Mouse (Mus musculus) hindbrain, embryonic 16.5 days (tissue): ENCODE data around the gene Arhgef5. TPM values are rescaled to one million over a fixed set of nuclear protein-coding genes. Genes with fewer than 3 reads are reported as not detected.
A peak's percentile ranks its signal among the peaks of the same experiment; 100 is the strongest.

Experiments
- ATAC-seq: fragments of 200-750 bp; cut with Nextera tagmentation; 2 replicates; pipeline ENCODE4 v1.8.0; 2017; ENCODE audit warnings: moderate TSS enrichment, moderate library complexity
- H3K27ac ChIP-seq: fragments of 300-500 bp; sonication (generic); 2 replicates; pipeline ENCODE4 v1.5.1; 2014; ENCODE audit warnings: low read depth, mild to moderate bottlenecking, control low read depth, low read length, moderate library complexity
- H3K27me3 ChIP-seq: fragments of 300-500 bp; sonication (generic); replicated peaks from 2 replicates; pipeline ENCODE4 v1.6.1; 2014; ENCODE audit warnings: low read length; ENCODE audit not compliant: control insufficient read depth, insufficient read depth
- H3K36me3 ChIP-seq: fragments of 300-500 bp; sonication (generic); 2 replicates; pipeline ENCODE4 v1.6.1; 2014; ENCODE audit warnings: mild to moderate bottlenecking, low read length, moderate library complexity, mixed read lengths; ENCODE audit not compliant: control insufficient read depth, insufficient read depth
- H3K4me1 ChIP-seq: fragments of 300-500 bp; sonication (generic); 2 replicates; pipeline ENCODE4 v1.6.1; 2014; ENCODE audit warnings: low read depth, low read length; ENCODE audit not compliant: control insufficient read depth, insufficient read depth
- H3K4me2 ChIP-seq: fragments of 300-500 bp; sonication (generic); 2 replicates; pipeline ENCODE4 v1.6.1; 2014; ENCODE audit warnings: mild to moderate bottlenecking, low read length, control low read depth, moderate library complexity
- H3K4me3 ChIP-seq: fragments of 300-500 bp; sonication (generic); 2 replicates; pipeline ENCODE4 v1.5.1; 2014; ENCODE audit warnings: mild to moderate bottlenecking, low read length, control low read depth, moderate library complexity
- H3K9ac ChIP-seq: fragments of 300-500 bp; sonication (generic); 2 replicates; pipeline ENCODE4 v1.6.1; 2014; ENCODE audit warnings: low read depth, mild to moderate bottlenecking, control low read depth, low read length, moderate library complexity
- H3K9me3 ChIP-seq: fragments of 300-500 bp; sonication (generic); 2 replicates; pipeline ENCODE4 v1.6.1; 2014; ENCODE audit warnings: mild to moderate bottlenecking, low read length, moderate library complexity; ENCODE audit not compliant: control insufficient read depth
- WGBS: fragments of 180-500 bp; shearing (Covaris S2); extraction: QIAGEN DNeasy Blood & Tissue Kit; methylation state at CpG from one replicate; pipeline ENCODE4 v1.1.7; 2014; 5-methylcytosine and 5-hydroxymethylcytosine counted together
- polyA plus RNA-seq: library from polyadenylated mRNA; unstranded; fragments of >200 nt; fragmentation: Nextera tagmentation; extraction: Ambion mirVana; gene quantifications from 2 replicates; pipeline ENCODE4 v1.2.1, GENCODE M21; 2015

The Arhgef5 gene
- polyA plus RNA-seq, 1 experiment from 2014 or later: 2.0 TPM

- no peaks in the 10 kb centered on the region for H3K27me3 ChIP-seq
- ATAC-seq: no peak
Measured at GRCm38 (mm10) chr6:43309454-43309853, 44.1 kb downstream of the Arhgef5 start, which contains the start of gene Nobox. TSS of gene Nobox (minus strand) at chr6:43309554.

GRCm38 (mm10) chr6:43310071-43310470 is 44.7 kb downstream of the Arhgef5 start:
- 80% methylated on average over 6 of the region's 6 CpGs for WGBS
- Histone ChIP-seq H3K27me3 (no peaks in the 10 kb centered on the region), H3K4me1 (no peaks in the 10 kb centered on the region), H3K36me3 (no peaks in the 10 kb centered on the region), H3K27ac (no peak overlapping the region), H3K4me2 (no peak overlapping the region), H3K9ac (no peak overlapping the region), H3K9me3 (no peaks in the 10 kb centered on the region), H3K4me3 (no peak overlapping the region)
- no peak for ATAC-seq

More at GRCm38 (mm10) chr6:43309454-43309853, 44.1 kb downstream of the Arhgef5 start, which contains the start of gene Nobox:
- H3K9ac ChIP-seq: no peak within 1 kb of the TSS
- WGBS: 66% methylated on average over 16 of the region's 16 CpGs
- H3K4me1 ChIP-seq: no peaks in the 10 kb centered on the region
- no peaks in the 10 kb centered on the region for H3K9me3 ChIP-seq
- no peak within 1 kb of the TSS for H3K27ac ChIP-seq
- no peak within 1 kb of the TSS for H3K4me2 ChIP-seq
- H3K4me3 ChIP-seq: no peak within 1 kb of the TSS
- H3K36me3 ChIP-seq: no peaks in the 10 kb centered on the region

DNA sequence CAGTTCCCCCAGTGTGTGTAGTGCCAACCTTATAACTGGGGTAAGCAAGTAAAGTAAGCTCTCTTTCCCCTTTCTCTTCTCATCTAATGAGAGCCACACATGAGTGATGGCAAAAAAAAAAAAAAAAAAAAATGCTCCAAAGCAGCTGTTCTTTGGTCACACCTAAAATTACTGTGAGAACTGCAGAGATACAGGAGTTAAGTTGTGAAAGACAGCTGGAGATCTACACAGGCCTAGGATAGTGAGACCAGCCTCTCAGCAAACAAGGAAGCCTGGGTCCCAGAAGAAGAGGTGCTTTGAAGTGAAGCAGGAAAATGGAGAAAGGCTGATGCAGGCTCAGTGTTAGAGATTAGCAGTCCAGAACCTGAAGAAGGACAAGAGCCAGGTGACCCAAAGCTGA is 47.2 kb downstream of the Arhgef5 start:
- H3K4me2 ChIP-seq: no peak overlapping the region
- H3K27me3 ChIP-seq: no peaks in the 10 kb centered on the region
- H3K4me1 ChIP-seq: no peaks in the 10 kb centered on the region
- no peak overlapping the region for H3K9ac ChIP-seq
- no peak overlapping the region for H3K4me3 ChIP-seq
- H3K27ac ChIP-seq: no peak overlapping the region
- ATAC-seq: no peak
- no peaks in the 10 kb centered on the region for H3K36me3 ChIP-seq
- H3K9me3 ChIP-seq: no peaks in the 10 kb centered on the region

DNA sequence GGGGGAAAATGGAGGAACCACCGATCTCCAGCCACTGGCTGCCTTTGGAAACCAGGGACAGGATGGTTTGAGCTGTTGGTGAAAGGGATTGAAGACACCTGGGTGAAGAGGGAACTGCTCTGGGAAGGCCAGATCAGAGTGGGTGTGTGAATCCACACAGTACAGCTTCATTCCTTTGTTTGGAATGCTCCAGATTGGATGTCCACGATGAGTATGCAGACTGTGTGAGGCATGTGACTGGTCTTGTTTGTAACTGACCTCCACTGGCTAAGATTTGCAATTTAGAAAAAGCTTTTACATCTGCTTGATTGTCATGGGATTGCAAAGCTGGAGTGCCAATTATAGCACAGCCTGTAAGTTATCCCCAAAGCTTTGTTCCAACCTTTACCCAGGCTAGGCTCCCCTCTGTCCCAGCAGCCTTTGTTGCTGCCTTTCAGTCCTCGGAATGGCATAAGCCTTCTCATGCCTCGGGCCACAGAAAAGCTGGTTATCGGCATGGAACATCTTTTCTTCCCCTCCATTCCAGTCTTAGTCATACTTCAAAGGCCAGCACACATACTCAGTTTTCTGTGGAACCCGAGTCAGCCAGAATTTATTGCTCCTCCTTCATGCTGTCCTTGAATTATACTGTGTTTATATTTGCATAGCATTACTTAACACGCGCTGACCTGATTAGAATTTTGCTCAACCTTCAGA is 47.7 kb downstream of the Arhgef5 start:
- no peaks in the 10 kb centered on the region for H3K27me3 ChIP-seq
- H3K4me2 ChIP-seq: no peak overlapping the region
- ATAC-seq: no peak
- H3K4me3 ChIP-seq: no peak overlapping the region
- no peaks in the 10 kb centered on the region for H3K9me3 ChIP-seq
- H3K4me1 ChIP-seq: no peaks in the 10 kb centered on the region
- H3K36me3 ChIP-seq: no peaks in the 10 kb centered on the region
- WGBS: 55% methylated on average over 8 of the region's 8 CpGs
- no peak overlapping the region for H3K9ac ChIP-seq
- no peak overlapping the region for H3K27ac ChIP-seq

DNA sequence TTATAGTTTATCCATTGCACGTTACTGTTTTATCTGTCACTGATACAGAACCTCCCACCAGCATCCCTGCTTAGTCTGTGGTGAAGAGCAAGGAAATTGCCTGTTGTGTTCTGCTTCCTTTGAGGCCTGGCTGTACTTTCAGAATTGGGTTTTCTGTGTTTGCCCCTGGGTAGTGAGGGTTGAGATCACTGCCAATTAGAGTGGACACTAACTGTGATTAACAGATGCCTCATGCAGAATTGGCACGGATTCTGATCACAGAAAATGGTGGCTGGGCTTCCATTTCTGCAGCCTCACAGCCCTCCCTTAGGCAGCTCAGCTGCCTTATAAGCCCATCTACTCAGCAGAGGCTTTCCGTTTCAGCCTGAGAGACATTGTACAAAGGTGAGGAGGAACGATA is 68.1 kb downstream of the Arhgef5 start:
- ATAC-seq: peak; percentile 67
- no peak overlapping the region for H3K27ac ChIP-seq
- H3K4me1 ChIP-seq: no peaks in the 10 kb centered on the region; the same call in 1 of the 2 replicates
- H3K9ac ChIP-seq: no peak overlapping the region
- no peaks in the 10 kb centered on the region for H3K36me3 ChIP-seq
- no peak overlapping the region for H3K4me2 ChIP-seq
- 62% methylated on average over 4 of the region's 4 CpGs for WGBS
- no peaks in the 10 kb centered on the region for H3K9me3 ChIP-seq
- H3K4me3 ChIP-seq: no peak overlapping the region
- H3K27me3 ChIP-seq: no peaks in the 10 kb centered on the region

DNA sequence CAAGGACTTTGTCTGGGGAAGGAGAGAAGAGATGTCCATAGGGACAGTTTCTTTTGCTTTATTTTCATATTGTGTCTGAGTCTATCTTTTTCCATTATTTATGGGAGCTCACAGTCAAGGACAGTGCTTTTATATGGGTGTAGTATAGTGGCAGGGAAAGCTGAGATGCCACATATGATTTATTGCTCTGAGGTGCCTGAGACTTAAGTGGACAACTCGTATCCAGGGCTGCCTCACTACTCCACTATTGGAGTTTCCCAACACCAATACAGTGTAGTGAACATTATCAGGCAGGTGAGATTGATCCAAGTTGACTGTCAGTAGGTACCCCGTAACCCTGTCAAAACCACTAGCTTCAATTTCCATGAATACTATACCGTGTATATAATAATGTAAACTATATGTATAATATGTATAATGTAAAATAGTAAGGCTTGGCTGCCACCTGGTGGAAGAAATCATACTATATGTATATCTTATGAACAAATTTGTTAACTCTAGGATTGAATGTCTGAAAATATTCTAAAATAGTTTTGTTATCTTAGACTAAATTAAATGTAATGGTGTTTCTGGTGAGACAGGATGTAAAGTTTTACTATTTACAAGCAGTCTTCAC is 70.3 kb downstream of the Arhgef5 start:
- peak; percentile 45; the same call in 1 of the 2 replicates for ATAC-seq

DNA sequence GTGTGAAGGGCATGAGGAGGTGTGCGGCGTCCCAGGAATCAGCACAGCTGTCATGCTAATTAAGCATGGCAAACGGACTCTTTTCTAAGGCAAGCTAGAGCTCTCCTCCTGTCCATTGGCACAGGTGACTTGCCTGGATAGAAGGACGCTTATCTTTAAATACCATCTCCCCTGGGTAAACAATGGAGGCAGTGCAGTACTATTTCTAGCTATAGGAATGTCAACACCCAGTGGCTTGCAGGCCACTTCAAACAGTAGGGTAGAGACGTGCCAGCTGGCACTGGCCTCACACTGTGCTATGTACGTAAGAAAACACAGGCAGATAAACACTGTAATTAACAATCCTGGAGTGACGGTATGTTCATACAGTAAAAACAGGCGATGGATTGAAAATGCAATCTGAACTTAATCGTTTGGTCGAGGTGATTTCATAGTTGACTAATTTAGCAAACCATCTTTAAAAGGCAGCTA is 72.1 kb downstream of the Arhgef5 start:
- Histone ChIP-seq H3K9ac (no peak overlapping the region), H3K4me2 (no peak overlapping the region), H3K27me3 (no peaks in the 10 kb centered on the region), H3K36me3 (no peaks in the 10 kb centered on the region), H3K27ac (no peak overlapping the region), H3K9me3 (no peaks in the 10 kb centered on the region), H3K4me1 (no peaks in the 10 kb centered on the region; the same call in 1 of the 2 replicates), H3K4me3 (no peak overlapping the region)
- ATAC-seq: peak; percentile 76
- 31% methylated on average over 10 of the region's 10 CpGs for WGBS

More for the DNA sequence above, 70.3 kb downstream of the Arhgef5 start:
- 78% methylated on average over 3 of the region's 3 CpGs for WGBS
- H3K4me3 ChIP-seq: no peak overlapping the region
- H3K27me3 ChIP-seq: no peaks in the 10 kb centered on the region
- no peak overlapping the region for H3K27ac ChIP-seq
- no peaks in the 10 kb centered on the region for H3K36me3 ChIP-seq
- H3K4me2 ChIP-seq: no peak overlapping the region
- H3K9me3 ChIP-seq: no peaks in the 10 kb centered on the region
- H3K9ac ChIP-seq: no peak overlapping the region
- no peaks in the 10 kb centered on the region; the same call in 1 of the 2 replicates for H3K4me1 ChIP-seq

GRCm38 (mm10) chr6:43338804-43339203 is 73.4 kb downstream of the Arhgef5 start:
- WGBS: 77% methylated on average over 2 of the region's 2 CpGs
- Histone ChIP-seq H3K4me2 (no peak overlapping the region), H3K4me3 (no peak overlapping the region), H3K36me3 (no peaks in the 10 kb centered on the region), H3K4me1 (no peaks in the 10 kb centered on the region; the same call in 1 of the 2 replicates), H3K27me3 (no peaks in the 10 kb centered on the region), H3K27ac (no peak overlapping the region), H3K9ac (no peak overlapping the region), H3K9me3 (no peaks in the 10 kb centered on the region)
- no peak for ATAC-seq
